Mouse (Mus musculus) midbrain, embryonic 12.5 days (tissue): ENCODE measurements around the gene Aimp1. TPM values are rescaled to one million over a fixed set of nuclear protein-coding genes. Genes with fewer than 3 reads are reported as not detected.

Source experiments
- ATAC-seq: fragments of 200-750 bp; cut with Nextera tagmentation; 2 replicates; pipeline ENCODE4 v1.8.0; 2017; ENCODE audit warnings: low read depth, moderate TSS enrichment, moderate library complexity; ENCODE audit not compliant: low FRiP score
- H3K27ac ChIP-seq: fragments of 300-500 bp; sonication (generic); replicated peaks from 2 replicates; pipeline ENCODE4 v1.5.1; 2016; ENCODE audit warnings: mild to moderate bottlenecking
- H3K27me3 ChIP-seq: fragments of 300-500 bp; sonication (generic); 2 replicates; pipeline ENCODE4 v1.6.1; 2016; ENCODE audit warnings: mild to moderate bottlenecking
- H3K36me3 ChIP-seq: fragments of 300-500 bp; sonication (generic); 2 replicates; pipeline ENCODE4 v1.6.1; 2016
- H3K4me1 ChIP-seq: fragments of 300-500 bp; sonication (generic); 2 replicates; pipeline ENCODE4 v1.6.1; 2016
- H3K4me2 ChIP-seq: fragments of 300-500 bp; sonication (generic); replicated peaks from 2 replicates; pipeline ENCODE4 v1.6.1; 2016; ENCODE audit warnings: mild to moderate bottlenecking, moderate library complexity
- H3K4me3 ChIP-seq: fragments of 300-500 bp; sonication (generic); 2 replicates; pipeline ENCODE4 v1.5.1; 2016; ENCODE audit warnings: mild to moderate bottlenecking
- H3K9ac ChIP-seq: fragments of 300-500 bp; sonication (generic); replicated peaks from 2 replicates; pipeline ENCODE4 v1.6.1; 2016; ENCODE audit warnings: mild to moderate bottlenecking, moderate library complexity
- H3K9me3 ChIP-seq: fragments of 300-500 bp; sonication (generic); 2 replicates; pipeline ENCODE4 v1.6.1; 2016; ENCODE audit warnings: mild to moderate bottlenecking
- WGBS: fragments of 180-500 bp; shearing (Covaris S2); methylation state at CpG from one replicate; pipeline ENCODE4 v1.1.7; 2016; 5-methylcytosine and 5-hydroxymethylcytosine counted together
- polyA plus RNA-seq: library from polyadenylated mRNA; unstranded; fragments of >200 nt; fragmentation: Nextera tagmentation; extraction: Ambion mirVana; gene quantifications from 2 replicates; pipeline ENCODE4 v1.2.1, GENCODE M21; 2016

The Aimp1 gene
- polyA plus RNA-seq, 1 experiment from 2014 or later: 63.4 TPM

- Histone ChIP-seq H3K27ac (no peak overlapping the region), H3K9me3 (no peaks in the 10 kb centered on the region)
- WGBS: 87% methylated on average over 5 of the region's 5 CpGs
Measured at GRCm38 (mm10) chr3:132650191-132650590, 34.0 kb downstream of the Aimp1 start.

GRCm38 (mm10) chr3:132649368-132649767 is 34.8 kb downstream of the Aimp1 start:
- no peaks in the 10 kb centered on the region for H3K36me3 ChIP-seq
- no peak for ATAC-seq
- no peaks in the 10 kb centered on the region for H3K9me3 ChIP-seq
- H3K4me3 ChIP-seq: no peak overlapping the region
- no peak overlapping the region for H3K27ac ChIP-seq
- H3K27me3 ChIP-seq: no peaks in the 10 kb centered on the region
- no peaks in the 10 kb centered on the region for H3K4me1 ChIP-seq
- WGBS: 92% methylated on average over 7 of the region's 7 CpGs
- no peak overlapping the region for H3K4me2 ChIP-seq
- H3K9ac ChIP-seq: no peak overlapping the region

More at GRCm38 (mm10) chr3:132650191-132650590, 34.0 kb downstream of the Aimp1 start:
- Histone ChIP-seq H3K27me3 (no peaks in the 10 kb centered on the region), H3K9ac (no peak overlapping the region), H3K36me3 (no peaks in the 10 kb centered on the region), H3K4me3 (no peak overlapping the region), H3K4me1 (no peaks in the 10 kb centered on the region), H3K4me2 (no peak overlapping the region)
- no peak for ATAC-seq

GRCm38 (mm10) chr3:132646814-132647213 is 37.4 kb downstream of the Aimp1 start:
- WGBS: 57% methylated on average over 1 of the region's 1 CpGs
- Histone ChIP-seq H3K4me2 (no peak overlapping the region), H3K9ac (no peak overlapping the region)

GRCm38 (mm10) chr3:132644071-132644470 is 40.1 kb downstream of the Aimp1 start:
- Histone ChIP-seq H3K9ac (no peak overlapping the region), H3K27me3 (no peaks in the 10 kb centered on the region), H3K4me2 (no peak overlapping the region), H3K36me3 (no peaks in the 10 kb centered on the region), H3K9me3 (no peaks in the 10 kb centered on the region), H3K4me1 (no peaks in the 10 kb centered on the region), H3K27ac (no peak overlapping the region), H3K4me3 (no peak overlapping the region)
- 88% methylated on average over 4 of the region's 4 CpGs for WGBS
- ATAC-seq: no peak

More at GRCm38 (mm10) chr3:132646814-132647213, 37.4 kb downstream of the Aimp1 start:
- H3K27me3 ChIP-seq: no peaks in the 10 kb centered on the region
- no peaks in the 10 kb centered on the region for H3K9me3 ChIP-seq
- no peak overlapping the region for H3K4me3 ChIP-seq
- H3K27ac ChIP-seq: no peak overlapping the region
- no peaks in the 10 kb centered on the region for H3K36me3 ChIP-seq
- ATAC-seq: no peak
- no peaks in the 10 kb centered on the region for H3K4me1 ChIP-seq

GRCm38 (mm10) chr3:132637080-132637479 is 47.1 kb downstream of the Aimp1 start:
- no peak for ATAC-seq
- Histone ChIP-seq H3K4me2 (no peak overlapping the region), H3K27ac (no peak overlapping the region), H3K4me1 (no peaks in the 10 kb centered on the region), H3K4me3 (no peak overlapping the region), H3K9me3 (no peaks in the 10 kb centered on the region), H3K36me3 (no peaks in the 10 kb centered on the region), H3K9ac (no peak overlapping the region), H3K27me3 (no peaks in the 10 kb centered on the region)
- WGBS: 94% methylated on average over 3 of the region's 3 CpGs

GRCm38 (mm10) chr3:132633261-132633660 is 50.9 kb downstream of the Aimp1 start:
- 72% methylated on average over 2 of the region's 2 CpGs for WGBS

GRCm38 (mm10) chr3:132629601-132630239 is 54.5 kb downstream of the Aimp1 start, which contains the start of gene Gimd1:
Gene Gimd1 (plus strand): TSS chr3:132629820.
- H3K27me3 ChIP-seq: no peaks in the 10 kb centered on the region
- H3K9ac ChIP-seq: no peak within 1 kb of the TSS
- no peak within 1 kb of the TSS for H3K4me3 ChIP-seq
- no peak within 1 kb of the TSS for H3K27ac ChIP-seq
- WGBS: 92% methylated on average over 11 of the region's 11 CpGs
- H3K36me3 ChIP-seq: no peaks in the 10 kb centered on the region
- no peaks in the 10 kb centered on the region for H3K9me3 ChIP-seq
- ATAC-seq: no peak
- no peaks in the 10 kb centered on the region for H3K4me1 ChIP-seq
- no peak within 1 kb of the TSS for H3K4me2 ChIP-seq

More at GRCm38 (mm10) chr3:132633261-132633660, 50.9 kb downstream of the Aimp1 start:
- no peak overlapping the region for H3K27ac ChIP-seq
- no peak overlapping the region for H3K4me3 ChIP-seq
- ATAC-seq: no peak
- H3K9me3 ChIP-seq: no peaks in the 10 kb centered on the region
- no peak overlapping the region for H3K9ac ChIP-seq
- no peaks in the 10 kb centered on the region for H3K36me3 ChIP-seq
- no peak overlapping the region for H3K4me2 ChIP-seq
- no peaks in the 10 kb centered on the region for H3K27me3 ChIP-seq
- H3K4me1 ChIP-seq: no peaks in the 10 kb centered on the region

- H3K9ac ChIP-seq: no peak overlapping the region
- no peaks in the 10 kb centered on the region for H3K36me3 ChIP-seq
- no peaks in the 10 kb centered on the region for H3K27me3 ChIP-seq
- H3K4me2 ChIP-seq: no peak overlapping the region
- no peaks in the 10 kb centered on the region for H3K4me1 ChIP-seq
- 60% methylated on average over 8 of the region's 8 CpGs for WGBS
- no peak for ATAC-seq
- no peak overlapping the region for H3K27ac ChIP-seq
- H3K9me3 ChIP-seq: no peaks in the 10 kb centered on the region
- no peak overlapping the region for H3K4me3 ChIP-seq
Measured at GRCm38 (mm10) chr3:132628741-132629140, 55.4 kb downstream of the Aimp1 start.

Other genes starting within 250 kb of the Aimp1 start
- gene Gimd1, start 54.5 kb downstream of the Aimp1 start, polyA plus RNA-seq: not detected in 2 replicates
- 31.8 and 32.1 TPM in 2 replicates for gene Tbck, start 226 bp downstream of the Aimp1 start, polyA plus RNA-seq